24 mouse cellular contexts compared by ENCODE assay signal in genomic region chr11:90227000-90227922, GRCm38 (mm10). TPM values are rescaled to one million over a fixed set of nuclear protein-coding genes. Genes with fewer than 3 reads are reported as not detected.
A peak's percentile ranks its signal among the peaks of the same experiment; 100 is the strongest.
DNase-seq lines count a peak whose midpoint lies in the region; ATAC-seq lines count a peak whose summit lies in the region.
"Had no signal": no experiment of that assay in that cellular context is flagged by ENCODE, and none has a peak within 500 bp of the region (broad histone marks: within the 10 kb centered on the region; RNA-seq: fewer than 3 reads in every experiment).

No protein-coding gene starts in this region.

- H3K9me3 ChIP-seq in embryonic facial prominence, embryonic 15.5 days (replicated peaks), result no peaks in the 10 kb centered on the region
- no peaks in the 10 kb centered on the region for H3K9me3 ChIP-seq in embryonic facial prominence, embryonic 10.5 days
- H3K9me3 ChIP-seq in hindbrain, embryonic 12.5 days (replicated peaks), result no peaks in the 10 kb centered on the region
- H3K9me3 ChIP-seq: heart, embryonic 13.5 days; intestine, embryonic 15.5 days; limb, embryonic 12.5 days; liver, embryonic 13.5 days; lung, embryonic 15.5 days had no signal

- peak overlapping the region; percentile 41; the same call in 1 of the 2 replicates for H3K27ac ChIP-seq in embryonic facial prominence, embryonic 15.5 days (replicated peaks)
- no peak overlapping the region for H3K27ac ChIP-seq in embryonic facial prominence, embryonic 10.5 days (replicated peaks)
- H3K27ac ChIP-seq in macrophage, result peak overlapping the region; percentile 37
- H3K27ac ChIP-seq in hindbrain, embryonic 12.5 days, result no peak overlapping the region
- H3K27ac ChIP-seq: gastrocnemius, adult 2 months; heart, embryonic 13.5 days; hindbrain, embryonic 14.5 days; intestine, embryonic 15.5 days; limb, embryonic 12.5 days; liver, embryonic 13.5 days; lung, embryonic 15.5 days had no signal

- WGBS in embryonic facial prominence, embryonic 15.5 days, result 63% methylated on average over 12 of the region's 12 CpGs
- WGBS in embryonic facial prominence, embryonic 10.5 days, result 71% methylated on average over 12 of the region's 12 CpGs
- WGBS in macrophage (ENCODE audit: missing documents), result 65% methylated on average over 11 of the region's 12 CpGs
- 52% methylated on average over 12 of the region's 12 CpGs for WGBS in hindbrain, embryonic 12.5 days

- no peak overlapping the region for H3K4me2 ChIP-seq in embryonic facial prominence, embryonic 15.5 days (replicated peaks)
- no peak overlapping the region for H3K4me2 ChIP-seq in hindbrain, embryonic 12.5 days (replicated peaks)
- H3K4me2 ChIP-seq: heart, embryonic 13.5 days; hindbrain, embryonic 14.5 days; intestine, embryonic 15.5 days; limb, embryonic 12.5 days; liver, embryonic 13.5 days; lung, embryonic 15.5 days had no signal

- no peaks in the 10 kb centered on the region for H3K36me3 ChIP-seq in embryonic facial prominence, embryonic 15.5 days
- no peaks in the 10 kb centered on the region for H3K36me3 ChIP-seq in embryonic facial prominence, embryonic 10.5 days (replicated peaks)
- no peaks in the 10 kb centered on the region for H3K36me3 ChIP-seq in macrophage (ENCODE audit: inconsistent target)
- H3K36me3 ChIP-seq in hindbrain, embryonic 12.5 days, result no peaks in the 10 kb centered on the region
- H3K36me3 ChIP-seq: heart, embryonic 13.5 days; intestine, embryonic 15.5 days; limb, embryonic 12.5 days; liver, embryonic 13.5 days; lung, embryonic 15.5 days had no signal

- DNase-seq in embryonic facial prominence, embryonic 10.5 days (ENCODE audit: low spot score), result no peak
- DNase-seq in 416B (ENCODE audit: low read depth) (peak; percentile 59), adipocyte (ENCODE audit: low spot score) (no peak)
- no peak for DNase-seq in layer of hippocampus, adult 8-10 months (ENCODE audit: low spot score in 2 of 2)
- DNase-seq: adrenal gland, adult 8-10 months; cerebellum, adult 11 months; cerebellum, postnatal 14 days; gastrocnemius, adult 2 months; heart, adult 11 months; kidney, adult 9 months; kidney, postnatal 25 days; liver, embryonic 13.5 days; lung, postnatal 4 days; right cerebral cortex, adult 18-20 months; thymus, postnatal 14 days had no signal

- H3K4me1 ChIP-seq in embryonic facial prominence, embryonic 15.5 days, result peaks cover 18% of the 10 kb centered on the region; the same call in 1 of the 2 replicates
- H3K4me1 ChIP-seq in embryonic facial prominence, embryonic 10.5 days, result peaks cover 25% of the 10 kb centered on the region
- H3K4me1 ChIP-seq in hindbrain, embryonic 12.5 days, result peaks cover 9% of the 10 kb centered on the region; the same call in 1 of the 2 replicates

- no peaks in the 10 kb centered on the region for H3K79me2 ChIP-seq in macrophage (ENCODE audit: inconsistent target)

- ATAC-seq in embryonic facial prominence, embryonic 15.5 days (ENCODE audit: insufficient number of reproducible peaks, low FRiP score, low TSS enrichment, low read depth), result no peak
- ATAC-seq in common myeloid progenitor, adult 5-6 weeks (replicated peaks; ENCODE audit: low read depth, poor library complexity, severe bottlenecking), result 0 out of 2 replicates have a peak, but pooled peaks have one; percentile 12
- no peak for ATAC-seq in hindbrain, embryonic 12.5 days (ENCODE audit: low FRiP score)
- ATAC-seq: intestine, embryonic 15.5 days had no signal

- no peak overlapping the region for H3K4me3 ChIP-seq in embryonic facial prominence, embryonic 15.5 days (replicated peaks)
- H3K4me3 ChIP-seq in embryonic facial prominence, embryonic 10.5 days, result no peak overlapping the region
- H3K4me3 ChIP-seq in macrophage (ENCODE audit: inconsistent target), result no peak overlapping the region
- no peak overlapping the region for H3K4me3 ChIP-seq in hindbrain, embryonic 12.5 days
- H3K4me3 ChIP-seq: gastrocnemius, adult 2 months; heart, embryonic 13.5 days; intestine, embryonic 15.5 days; limb, embryonic 12.5 days; liver, embryonic 13.5 days; lung, embryonic 15.5 days had no signal

- no peak overlapping the region for H3K9ac ChIP-seq in embryonic facial prominence, embryonic 15.5 days
- H3K9ac ChIP-seq in hindbrain, embryonic 12.5 days, result no peak overlapping the region
- H3K9ac ChIP-seq: heart, embryonic 13.5 days; hindbrain, embryonic 14.5 days; intestine, embryonic 15.5 days; limb, embryonic 12.5 days; liver, embryonic 13.5 days; lung, embryonic 15.5 days had no signal

- no peaks in the 10 kb centered on the region for H3K27me3 ChIP-seq in embryonic facial prominence, embryonic 15.5 days
- no peaks in the 10 kb centered on the region for H3K27me3 ChIP-seq in embryonic facial prominence, embryonic 10.5 days (replicated peaks; ENCODE audit: low read depth, poor library complexity, severe bottlenecking)
- no peaks in the 10 kb centered on the region for H3K27me3 ChIP-seq in hindbrain, embryonic 12.5 days
- H3K27me3 ChIP-seq: heart, embryonic 13.5 days; intestine, embryonic 15.5 days; limb, embryonic 12.5 days; liver, embryonic 13.5 days; lung, embryonic 15.5 days had no signal

RNA-seq across cellular contexts. Expression of gene Mmd, which starts 22.0 kb away (rescaled TPM):
- 41.6 and 42.0 TPM in 2 replicates for polyA plus RNA-seq in embryonic facial prominence, embryonic 15.5 days (2015; fragmentation: Nextera tagmentation; extraction: Ambion mirVana)
- 44.6 and 45.1 TPM in 2 replicates for polyA plus RNA-seq in embryonic facial prominence, embryonic 10.5 days (2016; fragmentation: Nextera tagmentation; extraction: Ambion mirVana)
- 16.2 and 18.1 TPM in 2 replicates for total RNA-seq in common myeloid progenitor, adult 5-6 weeks (2017)
- total RNA-seq in macrophage (2018; cell fraction: chromatin; rRNA removed), result 100 to 1,000 TPM in 4 of 26 experiments, 10 to 100 TPM in 16, 1 to 10 TPM in 6; 6.8 to 147 (median 26.0) TPM
- 10 to 100 TPM; 10.9 to 73.8 (median 29.3) TPM for total RNA-seq in macrophage (2018; cell fraction: cytosol; rRNA removed)
- total RNA-seq in macrophage (2018; cell fraction: nucleus; rRNA removed), result 100 to 1,000 TPM in 2 of 26 experiments, 10 to 100 TPM in 22, 1 to 10 TPM in 2; 8.0 to 112 (median 27.7) TPM
- polyA plus RNA-seq in macrophage (2018), result 28.1 to 57.5 TPM (median 47.7 TPM) in 3 replicates
- 76.7 and 76.8 TPM in 2 replicates for polyA plus RNA-seq in hindbrain, embryonic 12.5 days (2016; fragmentation: Nextera tagmentation; extraction: Ambion mirVana)
- 100 to 1,000 TPM; 293 to 382 (median 331) TPM for total RNA-seq in layer of hippocampus, adult 8-10 months (2022)

RNA-seq across cellular contexts. Expression of gene Gm45716, which starts 39.8 kb away (rescaled TPM):
- 9.0 TPM in 2 replicates for polyA plus RNA-seq in embryonic facial prominence, embryonic 15.5 days (2015; fragmentation: Nextera tagmentation; extraction: Ambion mirVana)
- polyA plus RNA-seq in embryonic facial prominence, embryonic 10.5 days (2016; fragmentation: Nextera tagmentation; extraction: Ambion mirVana), result 14.4 and 14.6 TPM in 2 replicates
- 4.3 and 11.0 TPM in 2 replicates for total RNA-seq in common myeloid progenitor, adult 5-6 weeks (2017)
- total RNA-seq in macrophage (2018; cell fraction: chromatin; rRNA removed), result 10 to 100 TPM in 12 of 26 experiments, 1 to 10 TPM in 14; 1.5 to 45.5 (median 8.2) TPM
- 1 to 10 TPM in 17 of 26 experiments, under 1 TPM in 9; 0.48 to 9.2 (median 1.2) TPM for total RNA-seq in macrophage (2018; cell fraction: cytosol; rRNA removed)
- 10 to 100 TPM in 10 of 26 experiments, 1 to 10 TPM in 16; 1.1 to 35.4 (median 6.7) TPM for total RNA-seq in macrophage (2018; cell fraction: nucleus; rRNA removed)
- polyA plus RNA-seq in macrophage (2018), result 0.26 to 2.1 TPM (median 0.82 TPM) in 3 replicates
- polyA plus RNA-seq in hindbrain, embryonic 12.5 days (2016; fragmentation: Nextera tagmentation; extraction: Ambion mirVana), result 20.5 and 22.0 TPM in 2 replicates
- total RNA-seq in layer of hippocampus, adult 8-10 months (2022), result 1 to 10 TPM; 6.1 to 6.5 (median 6.4) TPM

Comparison
In these comparisons a context has a peak if more than half of its experiments do, and no peak if none do; other contexts are left out.
1. H3K27ac ChIP-seq: peak in embryonic facial prominence, embryonic 15.5 days (single experiment) and macrophage (single experiment); none in embryonic facial prominence, embryonic 10.5 days (single experiment) and hindbrain, embryonic 12.5 days (single experiment).